Mouse (Mus musculus): Measurements from ENCODE around the gene Gsto2. TPM values are rescaled to one million over a fixed set of nuclear protein-coding genes. Genes with fewer than 3 reads are reported as not detected.

The Gsto2 gene
- polyA plus RNA-seq, 1 experiment from 2014 or later: 1.0 TPM

DNA sequence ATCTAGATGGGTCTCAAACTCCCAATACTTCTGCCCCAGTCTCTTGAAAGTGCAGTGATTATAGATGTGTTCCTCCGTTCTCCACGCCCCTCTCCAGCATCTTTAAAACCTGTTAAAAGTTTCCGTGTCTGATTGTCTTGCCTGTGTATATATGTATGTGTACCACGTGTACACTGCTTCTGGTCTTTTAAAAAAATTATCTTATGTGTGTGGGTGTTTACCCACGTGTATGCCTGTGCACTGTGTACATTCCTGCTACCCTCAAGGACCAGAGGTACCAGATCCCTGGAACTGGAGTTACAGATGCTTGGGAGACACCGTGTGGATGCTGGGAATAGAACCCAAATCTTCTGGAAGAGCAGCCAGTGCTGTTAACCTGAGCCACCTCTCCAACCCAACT, 70.2 kb downstream of the Gsto2 start:
- WGBS: 84% methylated on average over 6 of the region's 6 CpGs
- no peaks in the 10 kb centered on the region for H3K9me3 ChIP-seq
- no peak for ATAC-seq (ENCODE audit: low read depth)

More for the DNA sequence above, 70.2 kb downstream of the Gsto2 start:
- Histone ChIP-seq H3K27me3 (0 out of 2 replicates have a peak, but pooled peaks cover 2% of the 10 kb centered on the region), H3K4me2 (no peak overlapping the region), H3K4me3 (no peak overlapping the region), H3K27ac (replicated peaks) (no peak overlapping the region), H3K9ac (no peak overlapping the region), H3K36me3 (no peaks in the 10 kb centered on the region), H3K4me1 (replicated peaks) (peaks cover 7% of the 10 kb centered on the region)

Small RNA genes within 50 kb of the gene (microRNA-seq; reads per million reads assigned to microRNA genes)
- not detected for gene Gm22240

Other genes with a start within 250 kb of the Gsto2 start
- gene Col17a1, start 173.4 kb upstream of the Gsto2 start, polyA plus RNA-seq (2015; fragmentation: Nextera tagmentation; extraction: Ambion mirVana): 0.22 and 0.44 TPM in 2 replicates
- gene Sfr1, start 133.9 kb upstream of the Gsto2 start, polyA plus RNA-seq (2015; fragmentation: Nextera tagmentation; extraction: Ambion mirVana): 186 and 213 TPM in 2 replicates
- gene Gsto1, start 10.6 kb upstream of the Gsto2 start, polyA plus RNA-seq (2015; fragmentation: Nextera tagmentation; extraction: Ambion mirVana): 137 and 142 TPM in 2 replicates
- 0.28 and 0.47 TPM in 2 replicates for gene Cfap43, start 53.8 kb downstream of the Gsto2 start, polyA plus RNA-seq (2015; fragmentation: Nextera tagmentation; extraction: Ambion mirVana)
- 7.0 and 8.1 TPM in 2 replicates for gene Itprip, start 53.8 kb downstream of the Gsto2 start, polyA plus RNA-seq (2015; fragmentation: Nextera tagmentation; extraction: Ambion mirVana)
- gene Cfap58, start 72.1 kb downstream of the Gsto2 start, polyA plus RNA-seq (2015; fragmentation: Nextera tagmentation; extraction: Ambion mirVana): 0.47 and 0.62 TPM in 2 replicates